Mouse (Mus musculus) ES-CJ7 (cell line): ENCODE results near the gene Sh3d19.

ENCODE experiments used
- DNase-seq: peaks from one replicate; pipeline ENCODE4 v3.0.0; 2011; ENCODE audit warnings: low read depth, low spot score

Sh3d19 gene

DNA sequence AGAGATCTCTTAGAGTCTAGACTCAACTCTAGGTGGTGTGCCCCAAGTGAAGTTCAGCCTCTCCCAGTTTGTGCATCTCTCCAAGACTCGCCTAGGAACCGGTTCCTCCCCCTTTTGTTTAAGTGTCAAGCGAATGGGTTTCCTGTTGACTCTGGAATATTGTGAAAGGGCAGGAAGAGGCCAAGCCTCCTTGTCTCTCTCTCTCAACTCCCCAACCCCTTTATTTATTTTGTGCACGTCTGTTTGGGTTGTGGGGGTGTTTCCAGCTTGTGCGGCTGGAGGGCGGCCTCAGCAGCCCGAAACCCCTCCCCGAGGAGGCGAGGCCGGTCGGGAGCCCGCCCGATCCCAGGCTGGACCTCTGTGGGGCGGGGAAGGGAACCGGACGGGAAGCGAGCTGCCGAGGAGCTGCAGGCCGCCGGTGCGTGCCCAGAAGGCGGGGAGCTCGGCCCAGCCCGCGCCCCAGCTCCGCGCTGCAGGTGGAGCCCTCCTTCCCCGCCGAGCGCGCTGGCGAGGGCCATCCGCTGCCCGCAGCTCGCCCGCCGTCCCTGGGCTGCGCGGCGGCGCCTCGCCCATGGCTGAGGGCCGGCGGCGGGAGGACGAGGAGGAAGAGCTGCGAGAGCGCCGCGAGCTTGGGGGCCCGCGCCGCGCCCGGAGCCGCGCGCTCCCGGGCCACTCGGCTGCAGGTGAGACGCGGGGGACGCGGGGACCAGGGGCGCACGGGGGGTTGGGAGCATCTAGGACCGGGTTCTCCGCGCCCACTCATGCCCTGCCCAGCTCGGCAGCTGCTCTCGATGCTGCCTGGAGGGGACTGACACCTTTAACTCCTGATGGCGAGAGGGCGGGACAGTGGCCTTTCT, at the start of gene Sh3d19:
Gene Sh3d19 (plus strand): TSS at position 368 of the 857 bp plus-strand sequence.
- DNase-seq = peak; percentile 73

DNA sequence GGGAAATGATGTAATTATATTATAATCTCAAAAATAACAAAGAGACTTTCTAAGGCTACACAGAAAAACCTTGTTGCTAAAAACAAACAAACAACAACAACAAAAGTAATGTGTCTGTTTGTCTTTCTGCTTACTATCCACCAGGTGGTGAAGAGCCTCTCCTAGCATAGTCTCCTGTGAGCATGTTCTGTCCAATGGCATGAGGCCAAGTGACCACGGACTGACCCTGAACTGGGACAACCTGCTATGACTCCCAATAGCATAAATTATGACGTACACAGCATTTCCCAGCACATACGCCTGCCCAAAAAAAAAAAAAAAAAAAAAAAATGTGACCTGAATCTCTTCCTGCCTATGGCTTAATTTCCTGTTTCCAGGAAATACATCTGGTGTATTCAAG, 48.6 kb upstream of the Sh3d19 start:
- DNase-seq = no peak

DNA sequence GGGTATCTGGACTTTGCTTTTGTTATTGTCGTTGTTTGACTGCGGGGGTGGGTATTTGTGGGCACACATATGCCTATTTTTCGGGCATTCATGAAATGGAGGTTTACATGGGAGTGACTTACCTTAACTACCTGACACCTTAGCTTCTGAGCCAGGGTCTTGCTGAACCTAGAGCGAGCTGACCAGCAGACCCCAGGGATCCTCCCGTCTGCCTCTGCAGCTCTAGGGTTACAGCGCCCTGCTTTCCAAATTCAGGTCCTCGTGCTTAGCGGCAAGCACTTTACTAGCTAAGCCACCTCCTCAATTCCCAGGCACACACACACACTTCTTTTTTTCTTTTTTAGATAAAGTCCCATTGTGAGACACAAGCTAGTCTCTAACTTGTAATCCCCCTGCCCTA, 47.6 kb upstream of the Sh3d19 start:
- no peak for DNase-seq

DNA sequence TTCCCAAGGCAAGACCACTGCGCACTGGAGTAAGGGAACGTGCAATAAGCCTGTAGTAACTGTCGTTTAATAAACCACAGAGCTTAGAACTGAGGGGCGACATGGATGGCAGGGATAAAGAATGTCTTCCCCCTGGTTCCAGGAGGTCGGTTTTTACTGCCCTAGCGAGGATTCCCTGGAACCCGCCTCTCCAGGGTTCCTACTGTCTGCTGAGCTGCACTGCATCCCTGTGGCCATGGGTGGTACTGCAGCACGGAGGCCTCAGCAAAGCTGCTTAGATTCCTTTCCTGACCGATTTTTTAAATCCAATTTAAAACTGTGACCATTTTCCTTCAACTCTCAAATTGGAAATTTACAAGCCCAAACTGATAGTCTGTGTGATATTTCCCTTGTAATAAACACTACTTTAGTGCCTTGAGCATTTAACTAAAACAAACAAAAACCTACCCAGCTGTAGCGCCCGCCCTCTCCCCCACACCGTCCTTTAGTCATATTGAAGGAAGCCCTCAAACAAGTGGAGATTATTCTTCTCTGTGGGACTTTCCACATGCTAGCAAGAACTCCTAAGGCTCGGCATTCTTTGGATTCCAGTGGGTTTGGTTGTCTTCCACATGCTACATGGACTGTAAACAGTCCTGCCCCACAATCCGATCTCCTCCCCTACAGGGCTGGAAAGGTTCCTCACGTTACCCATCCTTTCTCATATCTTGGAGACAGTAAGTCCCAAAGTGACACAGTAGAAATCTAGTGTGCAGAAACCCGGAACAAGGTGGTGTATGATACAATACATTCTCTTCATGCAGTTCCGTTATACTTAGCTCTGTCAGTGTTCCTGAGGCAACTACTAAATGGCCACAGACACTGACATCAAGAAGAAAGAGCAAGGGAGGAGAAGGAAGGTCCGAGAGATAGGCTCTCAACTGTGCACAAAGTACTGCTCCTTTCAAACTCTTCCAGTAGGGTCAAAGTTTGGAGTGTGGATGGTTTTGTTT, 46.7 kb upstream of the Sh3d19 start:
- DNase-seq = peak; percentile 76

DNA sequence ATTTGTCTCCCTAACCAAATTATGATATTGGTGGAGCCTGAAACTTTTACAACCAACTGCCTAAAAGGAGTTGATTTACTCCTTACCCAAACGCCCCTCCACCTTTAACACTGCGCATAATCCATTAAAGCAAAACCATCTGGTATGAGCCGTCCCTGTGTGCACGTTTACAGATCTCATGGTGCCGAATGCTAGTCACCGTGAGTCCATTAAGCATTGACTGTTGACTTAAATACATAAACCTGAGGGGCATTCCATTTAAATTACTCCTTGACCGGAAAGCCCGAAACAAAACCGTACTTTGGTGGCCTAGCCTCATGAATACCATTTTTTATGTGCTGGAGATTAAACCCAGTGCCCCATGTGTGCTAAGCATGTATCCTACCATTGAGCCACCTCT, 43.6 kb upstream of the Sh3d19 start:
- DNase-seq = no peak

DNA sequence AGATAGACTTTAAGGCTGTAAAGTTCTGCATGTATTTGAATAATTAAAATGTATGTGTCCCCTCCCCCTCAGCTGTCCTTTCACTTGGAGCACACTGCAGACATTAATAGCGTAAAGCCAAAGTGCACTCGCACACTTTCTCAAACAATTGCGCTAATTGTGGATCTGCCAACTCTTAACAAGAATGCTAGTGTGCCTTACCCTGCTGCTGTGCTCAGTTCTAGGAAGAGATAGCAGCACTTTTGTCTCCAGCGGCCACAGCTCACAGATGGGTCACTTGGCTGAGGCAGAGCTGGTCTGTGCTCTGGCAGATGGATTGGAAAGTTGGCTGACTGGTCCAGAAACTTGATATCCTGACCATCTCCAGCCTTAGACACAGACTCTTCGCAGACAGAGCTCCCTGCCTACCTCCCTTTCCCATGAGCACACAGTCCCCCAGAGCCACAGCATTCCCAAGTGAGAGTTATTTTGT, 42.7 kb upstream of the Sh3d19 start:
- DNase-seq = no peak

DNA sequence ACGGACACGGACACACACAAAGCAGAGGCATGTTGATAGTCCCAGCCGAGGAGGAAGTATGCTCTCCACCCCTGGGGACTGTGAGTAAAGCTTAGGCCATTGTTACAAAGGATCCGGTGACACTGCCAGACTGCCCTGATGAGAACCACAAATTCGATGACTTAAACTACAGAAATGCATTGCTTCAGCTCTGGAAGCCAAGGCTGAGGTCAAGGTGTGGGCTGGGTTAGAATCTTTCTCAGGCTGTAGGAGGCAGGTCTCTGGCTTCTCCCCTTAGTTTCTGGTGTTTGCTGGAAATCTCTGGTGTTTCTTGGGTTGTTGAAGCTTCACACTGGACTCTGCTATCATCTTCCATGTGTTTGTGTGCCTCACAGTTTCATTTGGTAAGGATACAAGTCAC, 41.2 kb upstream of the Sh3d19 start:
- no peak for DNase-seq

DNA sequence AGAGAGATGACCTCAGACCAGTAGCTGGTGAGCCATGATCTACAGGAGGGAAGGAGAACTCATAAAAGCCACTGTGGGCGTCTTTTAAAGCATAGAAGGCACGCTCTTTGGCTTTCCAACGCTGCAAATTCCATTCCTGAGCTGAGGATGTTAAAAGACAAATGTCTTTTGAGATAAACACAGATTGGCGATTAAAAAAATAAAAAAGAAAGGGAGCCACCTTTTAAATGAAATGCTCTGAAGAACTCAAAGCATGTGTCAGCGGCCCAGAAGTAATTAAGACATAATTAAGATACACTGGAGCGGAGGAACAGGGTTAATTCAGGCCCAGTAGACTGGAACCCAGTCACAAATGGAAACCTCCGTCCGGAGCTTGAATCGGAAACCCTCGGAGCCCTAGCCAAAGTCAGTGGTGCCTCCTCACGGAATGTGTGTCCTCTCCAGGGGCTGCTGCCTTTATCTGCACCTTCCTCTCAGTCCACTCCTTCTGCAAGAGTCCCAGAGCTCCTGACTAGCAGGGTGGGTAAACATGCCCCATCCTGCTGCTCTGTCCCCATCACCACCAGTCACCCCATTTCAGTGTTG, 40.1 kb upstream of the Sh3d19 start:
- DNase-seq = no peak

DNA sequence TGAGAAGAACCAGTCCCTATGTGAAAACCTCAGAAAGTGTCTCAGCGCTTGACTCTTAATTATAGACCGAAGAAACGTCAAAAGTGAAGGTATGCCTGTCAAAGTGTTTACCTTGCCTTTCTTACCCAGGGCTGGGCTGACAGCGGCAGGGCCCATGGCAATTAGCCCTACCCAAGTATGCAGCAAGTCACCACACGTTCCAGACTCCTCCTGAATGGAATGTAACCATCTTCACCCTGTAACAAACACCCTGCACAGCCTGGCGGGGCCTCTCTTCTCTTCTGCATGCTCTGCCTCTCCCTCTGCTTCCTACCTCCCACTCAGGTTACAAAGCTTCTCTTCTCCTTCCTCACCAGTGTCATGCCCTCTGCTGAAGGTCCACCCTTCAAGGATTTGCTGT, 39.0 kb upstream of the Sh3d19 start:
- DNase-seq = no peak

DNA sequence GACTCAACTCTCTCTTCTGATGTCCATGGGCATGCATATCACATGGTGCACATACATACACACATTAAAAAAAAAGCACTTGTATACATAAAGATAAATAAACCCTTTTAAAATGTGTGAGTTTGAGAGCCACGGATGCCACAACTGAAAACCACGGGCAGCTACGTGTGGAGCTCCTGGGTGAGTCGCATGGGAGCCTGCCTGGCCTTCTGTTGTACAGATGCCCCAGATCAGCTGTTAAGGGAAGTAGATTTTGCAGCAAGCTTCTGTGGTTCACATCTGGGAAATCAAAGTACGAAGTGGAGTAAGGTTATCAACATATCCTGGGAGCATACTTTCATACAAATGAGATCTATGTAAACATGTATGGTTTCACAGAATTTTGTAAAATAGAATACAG, 37.3 kb upstream of the Sh3d19 start:
- no peak for DNase-seq

DNA sequence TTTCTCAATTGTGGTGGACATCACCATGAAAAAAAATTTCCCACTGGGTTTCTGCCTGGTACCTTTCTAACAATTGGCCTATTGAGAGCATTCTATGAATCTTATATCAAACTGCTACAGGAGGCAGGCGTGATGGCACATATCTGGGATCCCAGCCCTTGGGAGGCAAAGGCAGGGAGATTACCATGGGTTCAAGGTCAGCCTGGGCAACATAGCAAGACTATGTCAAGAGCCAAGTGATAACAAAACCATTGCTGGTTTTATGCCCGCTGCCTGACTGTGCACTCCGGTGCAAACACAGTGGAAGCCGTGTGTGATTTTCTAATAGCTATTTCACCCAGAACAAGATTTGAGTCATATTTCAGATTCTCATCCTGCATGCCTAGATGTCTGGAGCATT, 20.0 kb upstream of the Sh3d19 start:
- DNase-seq = no peak

DNA sequence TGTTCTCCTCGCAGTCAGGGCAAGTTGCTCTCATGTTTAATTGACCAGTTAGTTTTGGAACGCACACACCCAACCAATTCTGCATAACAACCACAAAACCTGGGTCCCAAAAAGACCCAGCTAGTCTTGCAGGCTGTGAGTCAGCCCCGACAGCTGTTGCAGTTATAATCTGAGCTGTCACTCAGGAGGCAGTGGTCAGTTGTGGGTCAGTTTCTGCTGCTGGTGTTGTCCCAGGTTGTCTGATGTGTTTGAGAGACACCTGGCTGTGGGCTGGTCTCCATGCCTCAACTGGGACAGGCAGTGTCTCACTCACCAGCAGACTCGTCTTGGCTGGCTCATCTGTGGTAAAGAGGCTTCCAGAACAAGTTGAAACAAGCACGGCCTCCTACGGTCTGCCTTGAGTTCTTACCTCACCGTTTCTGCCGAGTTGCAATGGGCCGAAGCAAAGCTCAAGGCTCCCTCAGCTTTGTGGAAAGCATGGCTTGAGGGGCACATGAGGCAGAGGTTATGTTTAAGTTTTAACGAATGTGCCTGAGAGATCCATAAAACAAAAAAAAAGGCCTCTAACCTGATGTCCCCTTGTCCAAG, 18.1 kb upstream of the Sh3d19 start:
- DNase-seq = no peak

DNA sequence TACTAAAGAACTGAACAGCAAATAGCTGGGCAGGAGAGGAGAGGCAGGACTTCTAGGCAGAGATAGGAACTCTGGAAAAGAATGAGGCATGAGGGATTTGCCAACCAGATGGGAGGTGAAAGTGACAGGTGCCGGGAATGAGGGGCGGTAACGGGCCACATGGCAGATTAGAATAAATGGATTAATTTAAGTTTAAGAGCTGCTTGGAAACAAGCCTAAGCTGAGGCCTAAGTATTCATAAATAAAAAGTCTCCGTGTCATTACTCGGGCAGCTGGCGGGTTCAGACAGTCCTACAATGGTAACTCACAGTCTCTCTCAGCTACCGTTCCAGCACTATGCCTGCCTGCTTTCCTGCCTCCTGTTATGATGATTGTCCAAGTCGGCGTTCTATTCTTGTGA, 15.6 kb upstream of the Sh3d19 start:
- no peak for DNase-seq

DNA sequence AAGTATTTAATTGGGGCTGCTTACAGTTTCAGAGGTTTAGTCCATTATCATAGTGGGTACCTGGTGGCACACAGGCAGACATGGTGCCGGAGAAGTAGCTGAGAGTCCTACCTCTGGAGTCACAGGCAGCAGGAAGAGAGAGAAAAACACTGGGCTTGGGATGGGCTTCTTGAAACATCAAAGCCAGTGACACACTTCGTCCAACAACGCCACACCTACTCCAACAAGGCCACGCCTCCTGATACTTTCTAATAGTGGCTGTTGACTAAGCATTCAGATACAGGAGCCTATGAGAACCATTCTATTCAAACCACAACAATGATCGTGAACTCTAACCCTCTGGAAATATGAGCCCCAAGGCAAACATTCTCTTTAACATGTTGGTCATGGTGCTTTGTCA, 15.2 kb upstream of the Sh3d19 start:
- DNase-seq = no peak

DNA sequence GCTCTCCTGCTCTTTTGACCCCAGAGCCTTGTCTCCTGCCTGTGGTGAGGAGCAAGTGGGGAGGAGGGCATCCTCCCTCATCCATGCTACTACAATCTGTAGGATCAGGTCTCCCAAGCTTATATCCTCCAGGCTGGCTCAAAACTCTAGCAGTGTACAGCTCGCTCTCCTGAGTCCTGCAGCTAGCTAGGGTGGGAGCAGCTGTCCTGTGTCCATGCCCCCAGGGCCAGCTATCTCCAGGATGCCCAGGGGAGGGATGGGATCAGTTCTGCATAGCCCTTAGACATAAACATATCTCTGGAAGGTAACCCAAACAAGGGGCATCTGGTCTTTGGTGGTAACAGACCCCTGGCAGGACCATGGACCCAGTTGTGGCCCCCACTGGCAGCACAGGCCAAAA, 11.2 kb upstream of the Sh3d19 start:
- no peak for DNase-seq

DNA sequence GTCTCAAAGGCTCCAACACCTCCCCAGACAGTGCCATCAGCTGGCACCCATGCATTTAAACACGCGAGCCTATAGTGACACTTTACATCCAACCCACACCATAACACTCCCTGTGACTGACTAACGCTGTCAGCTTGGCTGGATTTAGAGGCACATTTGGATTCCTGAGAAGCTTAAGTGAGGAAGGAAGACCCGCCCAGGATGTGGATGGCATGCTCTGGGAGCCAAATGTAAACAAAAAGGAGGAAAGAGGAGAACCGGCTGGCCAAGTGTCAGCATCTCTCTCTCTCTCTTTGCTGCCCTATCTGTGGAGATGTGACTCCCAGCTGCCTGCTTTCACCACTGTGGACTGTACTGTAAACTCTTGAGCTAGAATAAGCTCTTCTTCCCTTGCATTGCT, 9.8 kb upstream of the Sh3d19 start:
- DNase-seq = no peak

DNA sequence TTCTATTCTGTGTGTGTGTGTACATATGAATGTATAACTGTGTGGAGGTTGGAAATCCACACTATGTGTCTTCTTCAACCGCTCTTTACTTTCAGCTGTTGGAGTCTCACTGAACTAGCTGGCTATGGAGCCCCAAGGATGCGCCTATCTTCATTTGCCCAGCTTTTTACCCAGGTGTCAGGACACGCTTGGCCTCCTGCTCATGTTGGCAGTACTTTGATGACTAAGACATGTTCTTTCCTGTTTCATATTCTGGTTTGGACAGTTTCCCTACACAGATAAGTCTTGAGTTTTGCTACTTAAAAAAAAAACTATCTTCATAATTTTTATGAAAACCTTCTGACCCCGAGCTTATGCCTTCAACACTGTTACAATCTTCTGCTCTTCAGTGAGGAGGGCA, 5.4 kb upstream of the Sh3d19 start:
- no peak for DNase-seq

DNA sequence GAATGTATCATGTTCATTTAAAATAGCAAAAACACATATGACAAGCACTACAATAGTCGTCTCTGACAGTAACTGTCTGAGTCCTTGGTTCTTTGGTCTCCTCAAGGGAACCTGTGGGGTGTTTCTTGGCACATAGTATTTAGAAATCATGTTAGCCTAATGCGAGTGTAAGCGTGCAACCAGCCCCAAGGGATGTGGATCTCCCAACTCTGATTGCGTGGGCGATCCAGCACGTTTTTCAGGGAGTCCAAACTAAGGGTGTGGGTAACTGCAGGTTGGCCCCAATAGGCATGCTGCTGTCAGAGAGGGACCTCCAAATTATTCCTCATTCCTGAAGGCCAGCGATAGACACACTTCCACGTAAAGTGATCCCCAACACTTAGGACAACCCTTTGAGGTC, 1.9 kb upstream of the Sh3d19 start:
- no peak for DNase-seq

DNA sequence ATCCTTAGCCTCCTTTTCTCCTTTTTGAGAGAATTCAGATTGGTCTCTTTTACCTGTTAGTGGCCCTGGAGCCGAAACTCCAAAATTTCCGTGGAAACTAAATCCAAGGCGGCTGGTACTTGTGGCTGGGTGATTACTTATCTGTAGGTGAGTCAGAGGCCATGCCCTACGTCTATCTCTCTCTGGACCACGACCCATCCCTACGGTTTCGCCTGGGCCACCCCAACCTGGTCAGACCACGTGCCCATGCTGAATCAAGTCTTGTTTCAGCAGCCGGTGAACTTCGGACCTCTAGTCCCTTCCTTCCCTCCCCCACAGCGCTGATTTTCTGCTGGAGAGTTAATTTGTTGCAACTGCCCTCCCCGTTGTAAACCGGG, 678 bp downstream of the Sh3d19 start:
- DNase-seq = no peak

DNA sequence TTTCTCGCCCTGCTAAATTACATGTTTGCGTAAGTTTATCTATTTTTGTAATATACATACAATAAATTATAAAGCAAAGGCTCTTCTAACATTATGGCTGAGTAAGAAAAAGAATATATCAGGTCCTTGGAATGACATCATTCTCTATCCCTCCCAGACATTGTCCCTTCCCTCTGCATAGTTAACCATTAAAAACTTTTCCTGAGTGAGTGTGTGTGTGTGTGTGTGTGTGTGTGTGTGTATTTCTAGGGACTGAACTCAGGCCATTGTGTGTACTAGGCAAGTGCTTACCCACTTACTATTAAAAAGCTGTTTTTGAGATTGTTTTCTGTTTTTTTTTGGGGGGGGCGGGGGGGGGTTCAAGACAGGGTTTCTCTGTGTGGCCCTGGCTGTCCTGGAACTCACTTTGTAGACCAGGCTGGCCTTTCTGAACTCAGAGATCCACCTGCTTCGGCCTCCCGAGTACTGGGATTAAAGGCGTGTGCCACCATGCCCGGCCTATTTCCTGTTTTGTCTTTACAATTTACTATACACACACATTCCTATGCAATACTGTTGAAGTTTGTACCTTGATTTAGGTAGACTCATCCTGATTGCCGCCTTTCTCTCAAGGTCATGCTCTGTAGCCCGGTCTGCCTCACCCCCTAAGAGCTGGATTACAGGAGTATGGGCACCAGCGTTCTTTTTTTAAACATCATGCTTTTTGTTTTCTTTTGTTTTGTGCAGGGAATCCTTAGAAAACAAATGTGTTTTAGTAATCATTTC, 2.6 kb downstream of the Sh3d19 start:
- peak; percentile 44 for DNase-seq

DNA sequence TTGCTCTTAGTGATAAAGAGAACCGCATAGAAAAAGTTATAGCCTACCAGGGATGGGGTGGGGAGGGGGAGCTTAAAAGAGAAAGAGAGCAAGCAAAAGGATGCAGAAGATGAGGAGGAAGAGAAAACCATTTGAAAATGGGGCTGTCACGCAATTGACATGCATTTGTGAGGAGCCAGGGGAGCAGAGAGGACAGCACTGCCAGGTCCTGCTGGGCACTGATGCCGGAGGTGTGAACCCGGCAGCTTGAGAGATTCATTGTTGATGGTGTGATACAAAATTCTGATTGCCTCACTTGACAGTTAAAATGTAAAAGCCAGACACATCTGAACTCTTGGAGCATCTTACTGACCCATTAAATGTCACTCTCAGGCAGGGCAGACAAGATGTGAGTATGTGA, 3.5 kb downstream of the Sh3d19 start:
- DNase-seq = no peak
